Mouse (Mus musculus): ENCODE measurements around the gene 4931409K22Rik.

GRCm38 (mm10) chr5:24551317-24551688 is 5.3 kb downstream of the 4931409K22Rik start:
- TF ChIP-seq POLR2A (IDR thresholded peaks at IDR 0.05; ENCODE audit: low read depth, low read length) (no peak), RAD21 (IDR thresholded peaks at IDR 0.05; ENCODE audit: low read depth, low read length) (no peak), SIN3A (IDR thresholded peaks at IDR 0.05; ENCODE audit: low read length) (no peak), CHD2 (IDR thresholded peaks at IDR 0.05; ENCODE audit: low read length) (no peak), CTCF (conservative IDR thresholded peaks at IDR 0.05 in 1 of 2, IDR thresholded peaks at IDR 0.05 in 1 of 2; ENCODE audit: low read depth in 2 of 2, low read length in 2 of 2) (no peak), PAX5 (IDR thresholded peaks at IDR 0.05; ENCODE audit: low read length) (no peak), USF1 (IDR thresholded peaks at IDR 0.05; ENCODE audit: low read depth, low read length) (no peak), TCF12 (IDR thresholded peaks at IDR 0.05; ENCODE audit: low read depth, low read length) (no peak), ZMIZ1 (IDR thresholded peaks at IDR 0.05; ENCODE audit: low read depth, low read length) (no peak), EP300 (IDR thresholded peaks at IDR 0.05; ENCODE audit: low read length) (no peak), USF2 (conservative IDR thresholded peaks at IDR 0.05; ENCODE audit: low read depth, low read length) (no peak)

Measured in CH12.LX (cell line).